Mouse (Mus musculus) naive thymus-derived CD4-positive, alpha-beta T cell, adult 2 months (primary cell): ENCODE data around the gene Uevld.
"Not testable (repeated sequence)": the region's sequence is repeated elsewhere in the genome, so short reads cannot be mapped to it uniquely, and the experiment has no call there.

Experiments
- DNase-seq: peaks from one replicate; pipeline ENCODE4 v3.0.0-alpha.2; 2011; ENCODE audit warnings: low read depth

Gene Uevld

DNA sequence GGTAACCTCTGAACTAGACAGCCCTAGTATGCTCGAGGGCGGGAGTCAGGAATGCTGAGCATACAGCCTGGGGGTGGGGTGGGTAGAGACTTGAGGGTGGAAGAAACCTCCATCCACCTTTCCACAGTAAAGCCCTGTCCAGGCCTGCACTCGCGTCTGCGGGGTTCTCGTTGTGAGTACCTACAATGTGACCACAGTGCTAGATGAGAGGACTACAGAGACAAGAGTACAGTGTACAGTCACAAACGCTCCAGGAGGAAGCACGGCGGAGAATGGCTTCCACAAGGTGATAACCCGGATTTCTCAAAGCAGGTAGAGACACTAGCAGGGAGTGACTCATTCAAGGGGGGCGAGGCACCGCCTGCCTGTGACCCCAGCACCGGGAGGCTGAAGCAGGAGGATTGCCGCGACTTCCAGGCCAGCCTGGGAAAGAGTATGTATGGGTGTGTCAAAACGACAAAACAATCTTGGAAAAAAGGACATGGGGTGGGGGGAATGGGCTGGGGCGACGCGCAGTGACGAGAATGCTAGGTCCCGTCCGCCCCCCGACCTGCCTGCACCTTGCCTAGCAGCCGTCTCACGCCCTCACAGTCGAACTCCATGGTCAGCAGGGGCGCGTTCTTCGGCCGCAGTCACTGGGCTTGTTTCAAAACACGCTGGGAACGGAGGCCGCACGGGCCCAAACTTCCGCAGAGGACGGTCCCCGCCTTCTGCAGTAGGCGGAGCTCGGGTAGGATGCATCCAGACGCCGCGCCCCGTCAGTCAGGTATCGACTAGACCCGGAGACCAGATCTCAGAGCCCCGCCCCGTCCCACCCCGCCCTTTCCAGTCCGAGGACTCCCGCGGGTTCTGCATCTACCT is at the start of gene Uevld:
Uevld (minus strand) TSS at position 697 of the 861 bp plus-strand sequence.
- DNase-seq, result peak; percentile 91

DNA sequence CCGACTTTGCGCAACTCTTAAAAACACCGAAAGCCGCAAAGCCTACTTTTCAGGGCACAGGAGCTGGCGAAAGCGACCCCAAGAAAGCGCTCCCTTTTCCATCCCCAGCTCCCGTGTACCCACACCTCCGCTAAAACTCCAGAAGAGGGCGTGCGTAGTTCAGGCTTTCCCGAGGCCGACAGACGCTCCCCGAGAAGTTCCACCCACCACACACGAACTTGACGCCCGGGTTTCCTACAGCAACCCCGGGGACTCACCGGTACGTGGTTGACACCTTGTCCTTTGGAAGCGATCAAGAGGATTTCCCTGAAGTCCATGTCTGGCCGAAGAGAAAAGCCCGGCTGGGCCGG is 49.5 kb upstream of the Uevld start:
- no peak for DNase-seq

DNA sequence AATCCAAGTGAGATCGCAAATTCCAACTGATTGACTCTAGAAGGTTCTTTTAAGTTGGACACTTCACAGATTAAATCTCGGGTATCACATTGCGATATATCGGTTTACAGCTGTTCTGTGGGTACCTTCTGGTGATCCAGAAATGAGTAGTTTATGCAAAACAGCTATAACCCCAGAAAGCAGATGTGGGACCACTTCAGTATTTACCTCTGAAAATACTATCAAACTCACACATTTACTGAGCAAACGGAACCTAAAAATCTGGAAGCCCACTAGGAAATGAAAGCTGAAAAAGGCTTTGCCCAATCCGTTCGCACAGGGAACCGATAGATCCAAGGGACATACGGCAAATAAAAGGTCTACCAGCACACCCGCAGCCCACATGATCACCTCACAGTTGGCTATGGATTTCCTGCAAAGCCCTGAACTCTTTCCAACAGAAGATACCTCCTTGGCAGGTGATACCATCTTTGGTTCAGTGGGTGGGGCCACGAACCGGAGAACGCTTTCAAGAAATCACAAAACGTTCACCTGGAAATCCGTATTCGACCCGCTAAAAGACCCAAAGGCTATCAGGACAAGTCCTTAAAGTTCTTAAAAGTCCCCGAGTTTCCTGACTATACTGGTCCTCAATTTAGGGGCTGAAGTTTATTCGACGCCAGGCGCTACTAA is 48.9 kb upstream of the Uevld start:
- DNase-seq, result peak; percentile 53

DNA sequence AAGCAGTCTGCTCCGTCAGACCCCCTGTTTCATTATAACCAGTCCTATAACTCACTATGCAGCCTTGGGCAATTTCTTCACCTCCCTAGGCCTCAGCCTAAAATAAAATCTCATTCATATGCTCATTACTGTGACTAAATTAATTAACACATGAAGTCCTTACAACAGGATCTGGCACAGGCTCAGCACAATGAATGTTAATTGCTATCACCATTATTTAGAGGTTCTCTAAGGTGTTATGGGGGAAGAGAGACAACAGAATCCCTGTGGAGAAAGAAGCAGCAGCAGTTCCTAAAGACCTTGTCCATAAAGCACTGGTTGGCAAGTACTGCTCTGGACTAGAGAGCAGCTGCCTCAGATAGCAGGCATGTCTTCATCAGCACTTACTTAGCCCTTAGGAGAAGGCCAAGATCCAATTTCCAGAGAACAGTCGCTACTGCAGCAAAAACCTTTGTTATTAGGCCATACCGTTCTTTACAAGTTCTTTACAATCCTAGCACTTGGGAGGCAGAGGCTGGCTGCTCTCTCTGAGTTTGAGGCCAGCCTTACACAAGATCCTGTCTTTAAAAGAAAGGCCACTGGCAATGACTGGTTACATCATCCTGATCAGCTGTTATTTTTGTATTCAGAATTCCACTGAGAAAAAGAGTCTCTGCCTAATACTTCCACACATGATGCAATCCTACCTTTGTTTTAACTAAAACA is 45.2 kb upstream of the Uevld start:
- DNase-seq, result no peak

- no peak for DNase-seq
Observed at GRCm38 (mm10) chr7:47001900-47002275, 43.6 kb upstream of the Uevld start.

GRCm38 (mm10) chr7:47001125-47001899 is 43.0 kb upstream of the Uevld start:
- no peak for DNase-seq

DNA sequence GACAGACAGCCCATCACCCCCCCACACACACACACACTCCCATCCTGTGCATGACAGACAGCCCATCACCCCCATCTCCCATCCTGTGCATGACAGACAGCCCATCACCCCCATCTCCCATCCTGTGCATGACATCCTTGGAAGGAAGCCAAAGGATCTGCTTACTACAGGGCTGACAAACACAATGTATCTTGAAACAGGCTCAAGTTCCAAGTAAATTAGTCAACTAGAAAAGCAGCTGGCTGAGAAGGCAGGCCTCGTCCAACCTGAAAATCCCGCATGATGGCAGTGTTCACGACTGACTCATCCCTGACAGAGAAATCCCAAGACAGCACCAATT is 42.3 kb upstream of the Uevld start:
- DNase-seq, result no peak

DNA sequence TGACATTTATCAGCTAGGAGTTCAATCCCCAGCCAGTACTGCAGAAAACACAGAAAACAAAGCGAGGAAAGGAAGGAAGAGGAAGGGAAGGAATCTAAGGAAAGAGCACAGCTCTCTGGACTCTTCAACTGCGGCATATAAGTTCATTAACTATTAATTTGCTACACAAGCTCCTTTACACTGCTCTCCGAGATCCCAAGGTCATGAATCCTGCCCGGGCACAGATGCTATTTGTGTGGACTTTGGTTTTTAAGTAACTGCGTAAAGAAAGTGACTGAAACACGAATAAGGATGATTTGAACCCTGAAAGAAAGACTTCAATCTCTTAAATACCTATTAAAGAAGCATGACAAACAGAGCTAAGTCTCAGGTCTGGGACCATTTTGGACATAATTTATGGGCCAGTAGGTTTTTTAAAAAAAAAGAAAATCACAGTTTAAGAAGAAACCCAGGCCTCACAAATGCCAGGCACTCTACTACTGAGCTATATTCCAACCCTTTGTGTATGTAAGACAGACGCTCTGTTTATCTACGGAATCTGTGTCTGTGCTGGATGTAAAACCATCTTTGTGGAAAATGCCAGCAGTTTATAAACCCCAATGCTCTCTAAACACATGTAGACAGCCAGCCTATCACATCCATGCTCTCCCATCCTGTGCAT is 41.8 kb upstream of the Uevld start:
- DNase-seq, result no peak

- no peak for DNase-seq
Observed at GRCm38 (mm10) chr7:46998942-46999341, 40.6 kb upstream of the Uevld start.

GRCm38 (mm10) chr7:46997644-46998395 is 39.5 kb upstream of the Uevld start:
- no peak for DNase-seq

DNA sequence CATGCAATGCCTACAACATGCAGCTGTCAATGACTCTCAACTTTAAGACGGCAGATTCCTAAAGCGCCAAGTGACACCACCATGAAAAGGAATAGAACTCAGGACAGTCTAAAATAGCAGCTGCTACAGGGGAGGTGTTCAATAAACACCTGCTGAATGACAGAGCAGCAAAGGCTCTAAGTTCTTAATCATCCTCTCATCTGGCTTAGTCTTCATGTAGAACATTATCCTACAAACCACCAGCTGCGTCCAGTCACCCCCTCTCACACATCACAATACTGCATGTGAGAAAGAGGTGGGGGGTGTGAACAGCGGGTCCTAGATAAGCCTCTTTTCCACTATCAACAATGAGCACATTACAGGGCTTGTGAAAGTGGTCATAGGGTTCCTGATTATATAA is 38.7 kb upstream of the Uevld start:
- DNase-seq, result no peak

DNA sequence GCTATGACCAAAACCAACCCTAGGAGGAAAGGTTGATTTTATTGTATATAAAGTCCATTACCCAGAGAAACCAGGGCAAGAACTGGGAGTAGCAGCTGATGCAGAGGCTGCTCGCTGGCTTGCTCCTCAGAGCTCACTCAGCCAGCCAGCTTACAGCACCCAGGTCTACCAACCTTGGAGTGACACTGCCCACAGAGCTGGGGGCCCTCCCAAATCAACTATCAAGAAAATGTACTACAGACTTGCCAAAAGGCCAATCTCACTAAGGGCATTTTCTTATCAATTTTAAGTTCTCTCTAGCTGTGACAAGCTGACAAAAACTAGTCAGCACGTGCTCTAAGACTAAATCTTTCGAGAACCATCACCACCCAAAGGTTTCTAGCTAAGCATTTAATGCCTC is 37.2 kb upstream of the Uevld start:
- no peak for DNase-seq

DNA sequence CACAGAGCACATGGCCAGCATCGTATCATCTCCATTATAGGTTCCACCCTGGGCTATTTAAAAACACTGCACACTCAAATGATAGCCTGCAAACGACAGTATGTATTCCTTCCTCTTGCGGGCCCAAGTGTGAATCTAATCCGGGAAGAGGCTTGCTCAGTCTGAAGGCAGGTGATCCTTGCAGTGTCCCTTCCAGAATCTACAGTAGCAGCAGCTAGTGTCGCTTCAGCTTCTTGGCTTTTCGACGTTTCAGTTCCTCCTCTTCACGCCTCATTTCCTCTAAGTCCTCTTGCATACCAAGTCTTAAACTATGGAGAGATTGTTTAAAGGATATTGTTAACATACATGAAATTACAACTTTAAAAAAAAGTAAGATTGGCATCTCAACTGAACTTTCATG is 34.8 kb upstream of the Uevld start:
- DNase-seq, result no peak

DNA sequence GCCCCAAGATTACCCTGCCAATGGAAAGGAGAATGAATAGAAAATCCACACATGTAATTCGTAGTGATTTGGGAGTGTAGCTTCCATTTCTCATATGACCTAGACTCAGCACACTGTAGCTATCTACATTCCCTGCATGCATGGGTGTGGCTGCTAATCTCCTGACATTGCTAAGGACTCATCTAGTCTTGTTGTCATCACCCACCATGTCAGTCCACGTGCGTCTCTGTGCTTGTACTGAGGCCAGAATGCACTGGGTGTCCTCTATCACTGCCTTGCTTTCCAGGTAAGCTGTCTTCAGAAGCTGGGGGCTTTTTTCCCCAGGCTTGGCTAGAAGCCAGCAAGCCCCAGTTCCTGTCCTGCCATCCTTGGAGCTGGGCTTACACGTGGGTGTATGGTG is 31.1 kb upstream of the Uevld start:
- not testable (repeated sequence) for DNase-seq

DNA sequence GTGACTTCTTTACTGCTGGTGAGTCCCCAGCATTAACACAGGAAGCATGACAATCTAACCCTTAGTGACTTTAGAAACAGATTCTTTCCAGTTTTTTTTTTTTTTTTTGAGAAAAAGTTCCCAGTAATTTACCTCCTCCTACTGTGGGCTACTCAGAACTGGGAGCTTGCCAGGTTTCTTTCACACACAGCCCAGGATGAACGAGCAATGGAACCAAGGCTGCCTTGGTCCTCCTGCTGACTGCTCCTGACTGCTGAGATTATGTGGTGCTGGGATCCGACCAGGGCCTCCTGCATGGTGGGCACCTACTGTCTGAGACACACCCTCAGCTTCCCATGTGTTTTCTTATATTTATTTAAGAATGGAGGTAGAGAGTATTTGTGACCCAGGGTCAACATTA is 28.7 kb upstream of the Uevld start:
- no peak for DNase-seq

DNA sequence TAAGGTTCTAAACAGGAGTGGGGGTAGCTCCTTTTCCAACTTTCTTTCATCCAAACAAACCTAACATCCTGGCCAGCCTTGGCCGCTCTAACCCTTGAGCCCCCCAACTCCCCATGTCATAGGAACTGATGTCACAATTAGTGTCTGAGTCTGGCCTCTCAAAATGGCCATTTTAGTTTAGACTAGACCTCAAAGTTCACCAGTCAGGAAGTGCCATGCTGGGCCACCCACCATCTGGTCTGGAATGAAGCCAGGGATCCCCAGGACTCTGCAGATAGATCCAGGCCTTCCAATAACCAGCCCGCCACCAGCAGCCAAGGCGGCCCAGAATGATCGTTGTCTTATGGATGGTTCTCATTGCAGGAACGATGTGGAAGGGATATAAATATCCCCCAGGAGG is 28.3 kb upstream of the Uevld start:
- DNase-seq, result no peak

GRCm38 (mm10) chr7:46985718-46986505 is 27.6 kb upstream of the Uevld start:
- DNase-seq, result no peak

DNA sequence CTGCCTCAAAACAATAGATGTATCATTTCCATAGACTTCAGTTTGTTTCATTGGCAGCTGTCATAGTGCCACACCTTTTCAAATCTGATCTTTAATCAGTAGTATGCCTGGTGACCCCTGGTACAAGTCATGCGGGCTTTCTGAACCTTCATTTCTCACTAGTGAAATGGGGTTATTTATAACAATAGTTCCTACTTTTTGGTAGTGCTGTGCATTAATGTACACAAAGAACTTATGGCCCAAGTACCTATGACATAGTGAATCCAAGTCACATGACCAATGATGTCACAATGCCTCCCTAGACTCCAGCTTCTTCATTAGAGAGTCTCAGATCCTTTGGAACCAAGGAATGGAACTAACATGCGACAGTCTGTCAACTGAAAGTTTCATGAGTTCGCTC is 25.0 kb upstream of the Uevld start, which contains the start of gene Gm9999:
Gm9999 (plus strand) TSS at position 301 of the 400 bp plus-strand sequence.
- DNase-seq, result no peak

DNA sequence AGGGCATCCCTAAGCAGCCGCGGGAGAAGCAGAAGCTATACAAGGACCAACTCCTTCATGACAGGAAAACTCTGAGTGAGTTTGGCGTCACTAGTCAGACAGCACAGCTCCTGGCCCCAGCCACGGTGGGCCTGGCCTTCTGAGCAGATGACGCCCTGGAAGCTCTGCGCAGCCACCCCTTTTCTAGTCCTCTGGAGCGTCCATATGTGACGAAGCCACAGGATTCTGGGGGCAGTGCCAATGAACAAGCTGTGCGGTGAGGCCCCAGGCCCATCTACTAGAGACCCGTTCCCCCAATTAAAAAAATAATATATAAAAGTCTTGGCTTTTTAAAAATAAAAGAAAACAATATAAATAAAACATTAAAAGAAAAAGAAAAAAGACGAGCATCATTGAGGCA is 17.1 kb upstream of the Uevld start:
- DNase-seq, result no peak

DNA sequence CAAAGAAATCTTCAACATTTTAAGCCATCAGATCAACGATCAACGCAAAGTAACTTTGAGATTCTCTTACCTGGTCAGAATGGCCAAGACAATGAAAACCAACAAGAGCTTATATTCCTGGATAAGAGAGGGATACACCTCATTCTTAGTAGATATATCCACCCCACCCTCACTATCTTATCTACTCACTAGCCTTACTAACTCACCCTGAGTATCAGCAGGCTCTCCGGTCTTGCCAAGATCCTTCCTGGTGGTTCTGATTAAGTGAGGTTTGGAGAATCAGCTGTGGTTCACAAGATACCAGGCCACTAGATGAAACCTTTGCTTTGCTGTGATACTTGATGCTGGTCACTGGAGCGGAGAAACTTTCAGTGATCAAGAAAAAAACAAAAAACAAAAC is 16.3 kb upstream of the Uevld start:
- DNase-seq, result no peak
